Mouse (Mus musculus) liver, adult 2 months (tissue): ENCODE measurements at regions not wholly inside any gene's neighbourhood (a gene's known extent, or its start where the extent isn't known, plus 50 kb on each side); places are given as distances from the start of the nearest gene placed in this dataset.

ENCODE experiments used
- CTCF ChIP-seq: fragments of 200-500 bp; IDR thresholded peaks from 2 replicates; pipeline ENCODE4 v1.5.1; 2011; ENCODE audit warnings: low read depth, low read length, control low read depth
- POLR2A ChIP-seq: fragments of 200-500 bp; IDR thresholded peaks from 2 replicates; pipeline ENCODE4 v1.6.1; 2011; ENCODE audit warnings: low read length, control low read depth; ENCODE audit not compliant: insufficient read depth; ENCODE audit errors: extremely low read depth

DNA sequence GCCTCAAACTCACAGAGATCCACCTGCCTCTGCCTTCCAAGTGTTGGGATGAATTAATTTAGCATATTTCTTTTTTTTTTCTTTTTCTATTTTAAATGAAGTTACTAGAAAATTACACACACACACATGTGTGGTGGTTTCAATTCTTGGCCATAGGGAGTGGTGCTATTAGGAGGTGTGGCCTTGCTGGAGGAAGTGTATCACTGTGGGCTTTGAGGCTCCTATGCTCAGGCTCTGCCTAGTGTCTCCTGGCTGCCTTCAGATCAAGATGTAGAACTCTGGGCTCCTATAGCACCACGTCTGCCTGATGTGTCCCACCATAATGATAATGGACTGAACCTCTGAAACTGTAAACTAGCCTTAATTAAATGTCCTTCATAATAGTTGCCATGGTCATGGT is 66.8 kb upstream of the Haao start:
- TF ChIP-seq CTCF (no peak), POLR2A (no peak)
